Mouse (Mus musculus) frontal cortex, postnatal 14 days (tissue): ENCODE results near the gene Pkp2.
"Not testable (repeated sequence)": the region's sequence is repeated elsewhere in the genome, so short reads cannot be mapped to it uniquely, and the experiment has no call there.

Experiments
- DNase-seq, 2 experiments: peaks; one replicate each; pipeline ENCODE4 v3.0.0; 2022; ENCODE audit warnings: low spot score in 2 of 2

Pkp2 gene

GRCm38 (mm10) chr16:16213079-16213760 lies at the start of gene Pkp2:
Gene Pkp2, plus strand, starts transcription at chr16:16213318.
- DNase-seq = peak in 1 of 2 experiments; percentile 22

DNA sequence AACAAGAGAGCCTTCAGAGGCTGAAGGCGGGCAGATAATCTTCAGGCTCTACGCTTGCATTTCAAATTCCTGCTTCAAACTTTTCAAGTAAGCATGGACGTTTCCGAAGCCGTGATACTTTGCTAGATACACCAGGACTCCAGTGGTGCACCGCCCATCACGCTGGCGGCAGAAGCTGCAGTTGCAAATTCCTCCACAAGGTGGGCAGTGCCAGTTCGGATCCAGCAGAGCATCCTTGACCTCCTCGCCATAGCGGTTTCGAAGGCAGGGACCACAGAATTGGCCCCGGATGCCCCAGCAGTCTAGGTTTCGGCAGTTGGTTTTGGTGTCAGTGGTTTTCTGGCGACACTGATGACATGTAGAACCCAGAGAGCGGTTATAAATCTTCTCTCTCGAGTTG lies 15.7 kb upstream of the Pkp2 start:
- DNase-seq = no peak

DNA sequence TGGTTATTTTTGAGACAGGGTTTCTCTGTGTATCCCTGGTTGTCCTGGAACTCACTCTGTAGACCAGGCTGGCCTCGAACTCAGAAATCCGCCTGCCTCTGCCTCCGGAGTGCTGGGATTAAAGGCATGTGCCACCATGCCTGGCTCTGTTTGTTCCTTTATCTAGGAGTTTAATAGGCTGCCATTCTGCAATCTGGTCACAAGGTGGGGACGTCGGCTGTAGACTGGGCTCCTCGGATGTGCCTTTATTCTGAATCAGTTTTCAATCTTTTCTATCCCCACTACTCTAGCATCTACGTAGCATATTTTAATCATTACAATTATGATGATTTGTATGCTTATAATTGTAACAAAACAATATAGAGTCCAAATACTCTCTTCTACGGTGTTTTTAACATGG lies 11.1 kb upstream of the Pkp2 start:
- DNase-seq = not testable (repeated sequence)

DNA sequence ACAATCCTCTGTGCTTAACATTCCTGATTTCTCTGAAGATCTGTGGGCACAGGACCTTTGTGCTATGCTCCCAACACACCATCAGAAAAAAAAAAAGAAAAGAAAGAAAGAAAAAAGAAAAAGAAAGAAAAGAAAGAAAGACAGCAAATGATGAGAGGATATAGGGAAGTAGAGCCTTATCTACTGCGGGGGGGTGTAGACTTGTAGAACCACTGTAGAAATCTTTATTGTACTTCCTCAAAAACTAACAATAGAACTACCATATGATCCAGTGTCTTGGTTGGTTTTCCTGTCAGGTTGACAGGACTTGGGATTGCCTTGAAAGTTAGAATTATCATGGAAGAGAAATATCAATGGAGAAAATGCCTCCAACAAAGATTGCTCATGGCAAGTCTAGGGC lies 8.5 kb upstream of the Pkp2 start:
- DNase-seq = no peak

GRCm38 (mm10) chr16:16212723-16213078 lies 417 bp upstream of the Pkp2 start:
- DNase-seq = no peak

DNA sequence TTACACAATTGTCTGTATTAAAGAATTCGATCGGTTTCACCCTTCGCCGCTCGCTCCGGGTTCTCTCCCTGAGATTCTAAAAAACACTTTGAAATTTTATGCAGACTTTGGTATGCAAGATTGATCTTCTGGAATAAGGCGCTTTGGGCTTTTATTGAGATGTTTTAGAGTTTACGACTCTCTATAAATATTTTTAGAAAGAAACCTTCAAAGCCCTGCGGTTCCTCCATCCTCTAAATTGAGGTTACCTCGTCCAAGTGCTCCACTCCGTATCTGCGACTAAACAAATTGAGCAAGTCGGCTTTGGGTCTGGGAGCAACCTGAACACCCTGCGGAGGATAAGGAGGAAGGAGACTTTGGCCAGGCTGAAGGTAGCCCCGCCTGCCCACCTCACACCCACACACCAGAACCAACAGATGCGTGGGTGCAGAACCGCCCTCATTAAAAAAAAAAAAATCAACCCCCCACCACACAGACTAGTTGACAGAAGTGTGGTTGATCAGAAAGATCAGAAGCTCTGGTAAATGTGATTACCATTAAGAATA lies 715 bp downstream of the Pkp2 start:
- no peak for DNase-seq

DNA sequence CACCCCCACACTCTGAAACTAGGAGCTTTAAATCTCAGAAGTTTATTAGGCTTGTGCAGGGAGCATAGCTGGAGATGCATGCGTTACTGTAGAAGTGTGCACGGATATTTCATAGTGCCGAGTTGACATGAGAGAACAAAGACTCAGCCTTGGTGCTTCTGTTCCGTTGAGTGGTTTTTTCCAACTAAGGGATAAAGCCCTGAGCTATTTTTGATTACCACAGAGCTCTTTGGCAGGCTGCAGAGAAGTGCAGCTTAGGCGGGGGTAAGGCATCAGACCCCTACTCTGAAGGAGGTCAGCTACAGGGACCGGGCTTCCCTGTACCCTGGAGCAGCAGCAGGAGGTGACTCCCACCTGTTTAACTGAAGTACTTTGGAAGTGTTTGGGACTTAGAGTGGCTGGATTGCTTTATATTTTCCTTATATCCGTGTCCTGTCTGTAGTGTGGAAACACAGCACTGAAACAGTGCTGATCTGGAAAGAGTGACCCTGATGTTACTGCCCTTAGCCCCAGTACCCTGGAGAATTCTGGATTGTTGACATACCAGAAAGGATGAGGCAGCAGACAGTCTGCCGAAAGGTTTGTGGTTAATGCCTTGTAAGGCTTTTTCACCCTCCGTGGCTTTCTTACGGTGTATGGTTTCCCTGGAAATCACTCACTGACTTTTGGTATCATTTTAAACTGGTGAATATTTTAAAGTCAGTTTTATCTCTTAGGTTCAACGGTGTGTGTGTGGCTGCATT lies 2.7 kb downstream of the Pkp2 start:
- DNase-seq = no peak

DNA sequence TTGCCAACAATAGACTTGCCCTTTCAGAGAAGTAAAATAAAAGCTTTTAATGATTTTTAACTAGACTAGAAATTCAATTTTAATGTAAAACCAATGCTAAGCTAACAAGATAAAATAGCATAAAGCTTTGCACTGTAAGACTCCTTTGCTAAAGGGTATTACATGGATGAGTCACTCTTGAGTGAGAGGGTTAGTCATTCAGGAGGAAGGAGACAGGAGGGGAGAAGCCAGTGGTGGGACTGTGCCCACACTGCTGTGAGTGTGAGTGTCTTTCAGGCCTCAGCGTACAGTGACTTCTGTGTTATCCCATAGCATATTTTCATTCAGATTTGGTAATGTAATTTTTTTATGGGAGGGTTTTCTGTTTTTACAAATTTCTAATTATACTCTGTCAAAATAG lies 3.8 kb downstream of the Pkp2 start:
- no peak for DNase-seq

DNA sequence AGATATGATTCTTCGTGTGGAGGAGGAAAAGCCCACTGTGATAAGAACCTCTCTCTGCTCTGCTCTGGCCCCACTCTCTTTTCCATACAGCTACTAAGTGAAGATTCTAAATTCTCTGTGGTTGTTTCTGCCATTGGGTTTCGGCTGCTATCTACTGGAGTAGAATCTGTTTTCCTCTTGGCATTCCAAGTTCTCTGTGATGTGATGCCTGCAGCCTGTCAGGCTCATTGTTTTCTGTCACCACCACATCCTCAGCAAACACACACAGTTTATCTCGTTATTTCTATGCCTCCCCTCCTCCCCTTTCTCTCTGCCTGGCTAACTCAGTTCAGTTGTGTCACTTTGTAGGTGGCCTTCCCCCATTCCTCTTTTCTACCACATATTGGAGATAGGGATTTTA lies 6.7 kb downstream of the Pkp2 start:
- no peak for DNase-seq

- DNase-seq = no peak
These were observed 9.5 kb downstream of the Pkp2 start for GRCm38 (mm10) chr16:16222651-16223050.

GRCm38 (mm10) chr16:16224506-16224924 lies 11.4 kb downstream of the Pkp2 start:
- no peak for DNase-seq

DNA sequence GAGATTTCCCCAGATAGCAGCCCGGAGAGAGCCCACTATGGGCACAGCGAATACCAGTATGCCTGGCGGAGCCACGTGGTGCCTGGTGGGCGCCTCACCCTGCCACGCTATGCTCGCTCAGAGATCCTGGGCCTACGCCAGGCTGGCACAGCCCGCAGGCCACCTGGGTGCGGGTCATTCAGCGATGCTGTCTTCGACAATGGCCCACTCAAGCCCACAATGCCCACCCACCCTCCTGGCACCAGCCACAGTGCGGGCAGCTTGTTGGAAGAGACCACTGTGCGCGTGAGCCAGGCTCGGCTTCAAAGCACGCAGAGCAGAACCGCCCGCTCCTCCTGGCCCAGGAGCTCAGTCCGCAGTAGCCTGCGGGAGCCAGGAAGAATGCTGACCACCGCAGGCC lies 12.7 kb downstream of the Pkp2 start:
- no peak for DNase-seq

- DNase-seq = no peak
These were observed 17.3 kb downstream of the Pkp2 start for GRCm38 (mm10) chr16:16230439-16230838.

GRCm38 (mm10) chr16:16233919-16234318 lies 20.8 kb downstream of the Pkp2 start:
- no peak for DNase-seq

GRCm38 (mm10) chr16:16236681-16237080 lies 23.6 kb downstream of the Pkp2 start:
- not testable (repeated sequence) for DNase-seq

DNA sequence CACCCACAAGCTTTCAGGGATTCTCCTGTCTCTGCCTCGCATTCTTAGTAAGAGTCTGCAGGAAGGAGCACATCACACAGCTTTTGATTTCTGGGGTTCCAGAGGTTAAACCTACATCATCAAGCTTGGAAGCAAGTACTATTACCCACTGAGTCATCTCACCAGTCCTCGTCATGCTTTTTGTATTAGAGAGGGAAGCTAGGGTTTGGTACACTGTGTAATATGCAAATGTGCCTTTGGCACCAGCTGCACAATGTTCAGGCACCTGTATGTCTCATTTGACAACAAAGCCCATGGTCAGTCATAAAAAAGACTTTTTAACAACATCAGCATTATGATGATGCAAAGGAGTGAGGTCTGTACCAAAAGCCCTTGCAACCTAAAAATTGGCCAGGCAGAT lies 25.2 kb downstream of the Pkp2 start:
- no peak for DNase-seq

- DNase-seq = no peak
These were observed 31.6 kb downstream of the Pkp2 start for GRCm38 (mm10) chr16:16244711-16245110.

- DNase-seq = no peak
These were observed 37.4 kb downstream of the Pkp2 start for GRCm38 (mm10) chr16:16250470-16250869.

DNA sequence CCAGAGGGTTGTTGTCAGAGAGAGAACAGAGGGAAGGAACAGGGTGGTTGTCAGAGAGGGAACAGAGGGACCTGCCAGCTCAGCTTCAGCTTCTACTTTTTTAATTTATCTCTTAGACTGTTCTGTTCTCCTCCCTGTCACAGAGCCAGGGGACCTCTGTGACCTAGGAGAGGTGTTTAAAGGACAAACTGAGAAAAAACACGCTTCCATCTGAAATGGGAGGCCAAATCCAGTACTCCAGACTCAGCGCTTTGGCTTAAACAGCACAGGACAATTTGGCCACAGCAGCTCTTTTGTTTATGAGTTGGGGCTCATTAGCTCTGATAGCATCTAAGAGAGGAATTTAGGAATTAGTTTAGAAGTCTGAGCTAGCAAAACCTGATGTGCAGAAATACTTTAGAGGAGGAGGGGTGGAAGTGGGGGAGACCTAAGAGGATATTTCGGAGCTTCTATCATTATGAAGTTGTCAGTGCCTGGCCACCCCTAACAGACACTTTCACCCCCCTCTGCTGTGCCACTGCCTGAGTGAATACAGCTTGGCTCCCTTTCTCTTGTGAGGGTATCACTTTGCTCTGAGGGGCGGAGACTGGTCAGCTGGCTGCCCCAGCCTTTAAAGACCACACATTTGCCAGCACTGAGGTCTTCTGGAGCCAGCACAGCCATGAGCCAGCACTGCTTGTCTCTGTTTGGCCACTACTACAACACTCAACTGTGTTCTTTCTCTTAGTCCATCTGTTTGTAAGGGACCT lies 40.4 kb downstream of the Pkp2 start:
- no peak for DNase-seq

DNA sequence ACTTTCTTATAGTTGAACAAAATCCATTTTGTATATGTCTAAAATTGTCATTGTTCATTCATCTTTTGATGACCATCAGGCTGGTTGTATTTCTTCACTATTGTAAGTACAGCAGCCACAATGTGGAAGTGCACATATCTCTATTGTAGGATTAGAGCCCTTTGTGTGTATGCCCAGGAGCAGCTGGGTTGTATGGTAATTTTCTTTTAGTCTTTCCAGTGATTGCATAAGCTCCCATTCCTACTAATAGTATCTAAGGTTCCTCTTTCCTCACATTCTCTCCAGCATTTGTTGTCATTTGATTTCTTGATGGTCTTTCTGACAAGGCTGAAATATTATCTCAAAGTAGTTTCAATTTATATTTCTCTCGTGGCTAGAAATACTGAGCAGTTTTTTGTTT lies 42.1 kb downstream of the Pkp2 start:
- no peak for DNase-seq

- DNase-seq = no peak
These were observed 42.8 kb downstream of the Pkp2 start for GRCm38 (mm10) chr16:16255874-16256273.

DNA sequence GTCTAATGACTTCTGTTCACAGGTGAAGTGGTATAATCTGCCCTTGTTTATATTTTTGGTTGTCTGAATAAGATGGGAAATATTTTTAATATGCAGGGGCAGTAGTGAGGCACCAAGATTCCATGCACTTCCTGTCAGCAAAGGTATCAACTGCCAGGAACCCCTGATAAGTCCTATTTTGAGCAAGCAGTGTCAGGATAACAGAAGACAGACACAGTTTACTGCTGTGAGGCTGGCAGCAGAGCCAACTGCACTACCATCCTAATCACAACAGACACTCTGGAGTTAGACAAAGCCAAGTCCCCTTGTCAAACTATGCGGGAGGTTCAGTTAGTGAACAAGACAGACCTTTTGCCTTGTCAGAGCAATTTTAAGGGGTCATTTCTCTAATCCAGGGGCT lies 43.6 kb downstream of the Pkp2 start:
- DNase-seq = no peak

- DNase-seq = no peak
These were observed 47.8 kb downstream of the Pkp2 start for GRCm38 (mm10) chr16:16260882-16261281.
